Mouse (Mus musculus) kidney, adult 2 months (tissue): Measurements from ENCODE around the gene Spop.

Experiments used
- CTCF ChIP-seq: fragments of 200-500 bp; conservative IDR thresholded peaks from 2 replicates; pipeline ENCODE4 v1.5.1; 2011; ENCODE audit warnings: low read depth, mild to moderate bottlenecking, control low read depth, low read length, moderate library complexity, mixed read lengths; ENCODE audit not compliant: insufficient read depth, insufficient read length
- POLR2A ChIP-seq: fragments of 200-500 bp; IDR thresholded peaks from one replicate; pipeline ENCODE4 v1.6.1; 2011; ENCODE audit warnings: low read depth, low read length, control low read depth

DNA sequence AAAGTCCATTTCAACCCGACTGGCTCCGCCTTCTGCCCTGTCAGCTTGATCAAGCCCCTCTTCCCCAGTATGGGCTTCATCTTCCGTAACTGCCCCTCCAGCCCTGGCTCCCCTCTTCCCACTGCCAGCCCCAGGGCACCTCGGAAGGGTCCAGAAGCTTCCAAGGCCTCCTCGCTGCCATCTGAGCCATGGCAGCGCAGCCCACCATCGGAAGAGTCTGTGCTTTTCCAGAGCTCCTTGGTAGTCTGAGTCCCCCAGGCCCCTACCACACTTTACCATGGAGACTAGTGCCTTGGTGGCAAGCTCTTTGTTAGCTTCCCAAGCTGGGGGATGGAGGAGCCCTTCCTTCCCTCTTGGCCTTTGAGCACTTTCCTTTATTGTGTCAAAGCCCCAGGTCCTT is 33.2 kb upstream of the Spop start:
- TF ChIP-seq CTCF = no peak
- no peak for TF ChIP-seq POLR2A
